Mouse (Mus musculus) lung, embryonic 16.5 days (tissue): ENCODE results near the gene Gprasp1. TPM values are rescaled to one million over a fixed set of nuclear protein-coding genes. Genes with fewer than 3 reads are reported as not detected.
"Not testable (repeated sequence)": the region's sequence is repeated elsewhere in the genome, so short reads cannot be mapped to it uniquely, and the experiment has no call there.

Source experiments
- ATAC-seq: fragments of 200-750 bp; cut with Nextera tagmentation; 2 replicates; pipeline ENCODE4 v1.8.0; 2017; ENCODE audit warnings: low read depth, mild to moderate bottlenecking, moderate library complexity
- H3K27ac ChIP-seq: fragments of 300-500 bp; sonication (generic); 2 replicates; pipeline ENCODE4 v1.5.1; 2014; ENCODE audit warnings: mild to moderate bottlenecking, control low read depth, low read length
- H3K27me3 ChIP-seq: fragments of 300-500 bp; sonication (generic); 2 replicates; pipeline ENCODE4 v1.6.1; 2014; ENCODE audit warnings: low read depth, low read length, mixed read lengths; ENCODE audit not compliant: control insufficient read depth, insufficient read depth
- H3K36me3 ChIP-seq: fragments of 300-500 bp; sonication (generic); 2 replicates; pipeline ENCODE4 v1.6.1; 2014; ENCODE audit warnings: low read length; ENCODE audit not compliant: control insufficient read depth, insufficient read depth
- H3K4me1 ChIP-seq: fragments of 300-500 bp; sonication (generic); replicated peaks from 2 replicates; pipeline ENCODE4 v1.6.1; 2014; ENCODE audit warnings: low read length, mixed read lengths; ENCODE audit not compliant: control insufficient read depth, insufficient read depth
- H3K4me2 ChIP-seq: fragments of 300-500 bp; sonication (generic); 2 replicates; pipeline ENCODE4 v1.6.1; 2014; ENCODE audit warnings: low read depth, low read length, control low read depth
- H3K4me3 ChIP-seq: fragments of 300-500 bp; sonication (generic); 2 replicates; pipeline ENCODE4 v1.5.1; 2014; ENCODE audit warnings: mild to moderate bottlenecking, low read length, control low read depth
- H3K9ac ChIP-seq: fragments of 300-500 bp; sonication (generic); 2 replicates; pipeline ENCODE4 v1.6.1; 2014; ENCODE audit warnings: low read length, control low read depth
- H3K9me3 ChIP-seq: fragments of 300-500 bp; sonication (generic); 2 replicates; pipeline ENCODE4 v1.6.1; 2016; ENCODE audit warnings: low read length; ENCODE audit not compliant: control insufficient read depth
- WGBS: fragments of 180-500 bp; shearing (Covaris S2); extraction: QIAGEN DNeasy Blood & Tissue Kit; methylation state at CpG from one replicate; pipeline ENCODE4 v1.1.7; 2014; 5-methylcytosine and 5-hydroxymethylcytosine counted together
- microRNA counts: library from miRNA; unstranded; fragments of <30 nt; microRNA quantifications from one replicate; lab custom pipeline; 2016
- microRNA-seq: library from miRNA; unstranded; fragments of <30 nt; microRNA quantifications from one replicate; pipeline ENCODE4, GENCODE M21; 2016
- polyA plus RNA-seq: library from polyadenylated mRNA; unstranded; fragments of >200 nt; fragmentation: Nextera tagmentation; extraction: Ambion mirVana; gene quantifications from 2 replicates; pipeline ENCODE4 v1.2.1, GENCODE M21; 2015

The Gprasp1 gene
- polyA plus RNA-seq, 1 experiment from 2014 or later: 40.4 TPM

DNA sequence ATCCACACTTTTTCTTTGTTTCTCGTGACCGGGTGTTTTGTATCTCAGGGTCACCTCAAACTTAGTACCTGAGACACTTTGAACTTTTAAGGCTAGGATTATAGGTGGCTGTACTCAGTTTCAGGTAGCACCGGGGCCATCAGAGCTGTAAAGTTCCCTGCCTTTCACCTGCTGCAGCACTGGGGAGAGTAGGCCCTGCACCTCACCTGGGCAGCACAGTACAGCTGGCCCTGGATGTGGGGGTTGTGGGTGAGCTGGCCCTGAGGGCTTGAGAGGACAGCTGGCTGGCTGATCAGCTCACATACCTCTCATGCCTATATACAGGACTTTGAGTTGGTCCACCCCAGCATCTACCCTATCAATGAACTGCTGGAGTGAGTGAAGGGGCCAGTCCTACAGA lies 61.6 kb downstream of the Gprasp1 start:
- WGBS: 81% methylated on average over 3 of the region's 3 CpGs
- ATAC-seq: no peak

DNA sequence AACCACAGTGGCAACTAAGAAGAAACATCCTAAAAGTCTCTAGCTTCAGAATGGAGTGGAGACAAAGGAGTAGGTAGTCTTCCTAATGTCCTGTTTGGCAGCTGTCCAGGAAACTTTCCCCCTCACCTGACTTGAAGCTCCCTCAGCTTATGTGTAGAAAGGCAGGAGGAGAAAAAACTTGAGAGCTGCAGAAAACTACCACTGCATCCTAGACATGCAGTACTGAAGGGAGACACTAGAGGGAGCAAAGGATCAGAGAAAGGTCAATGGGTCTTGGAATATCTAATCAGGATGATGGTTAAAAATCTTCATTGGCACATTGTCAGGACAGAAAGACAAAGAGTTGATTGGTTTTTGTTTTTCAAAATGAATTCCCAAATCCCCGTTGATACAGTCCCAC lies 63.2 kb downstream of the Gprasp1 start:
- WGBS: 18% methylated on average over 1 of the region's 1 CpGs
- H3K27ac ChIP-seq: no peak overlapping the region
- no peak for ATAC-seq
- no peak overlapping the region for H3K4me3 ChIP-seq
- no peaks in the 10 kb centered on the region for H3K9me3 ChIP-seq
- H3K4me1 ChIP-seq: no peaks in the 10 kb centered on the region
- no peaks in the 10 kb centered on the region; the same call in 1 of the 2 replicates for H3K27me3 ChIP-seq
- no peak overlapping the region for H3K9ac ChIP-seq
- H3K4me2 ChIP-seq: no peak overlapping the region
- no peaks in the 10 kb centered on the region for H3K36me3 ChIP-seq

More for the DNA sequence above, 61.6 kb downstream of the Gprasp1 start:
- Histone ChIP-seq H3K27me3 (no peaks in the 10 kb centered on the region; the same call in 1 of the 2 replicates), H3K36me3 (peaks cover 3% of the 10 kb centered on the region; the same call in 1 of the 2 replicates), H3K27ac (no peak overlapping the region), H3K4me1 (no peaks in the 10 kb centered on the region), H3K9ac (no peak overlapping the region), H3K9me3 (no peaks in the 10 kb centered on the region), H3K4me3 (no peak overlapping the region), H3K4me2 (no peak overlapping the region)

DNA sequence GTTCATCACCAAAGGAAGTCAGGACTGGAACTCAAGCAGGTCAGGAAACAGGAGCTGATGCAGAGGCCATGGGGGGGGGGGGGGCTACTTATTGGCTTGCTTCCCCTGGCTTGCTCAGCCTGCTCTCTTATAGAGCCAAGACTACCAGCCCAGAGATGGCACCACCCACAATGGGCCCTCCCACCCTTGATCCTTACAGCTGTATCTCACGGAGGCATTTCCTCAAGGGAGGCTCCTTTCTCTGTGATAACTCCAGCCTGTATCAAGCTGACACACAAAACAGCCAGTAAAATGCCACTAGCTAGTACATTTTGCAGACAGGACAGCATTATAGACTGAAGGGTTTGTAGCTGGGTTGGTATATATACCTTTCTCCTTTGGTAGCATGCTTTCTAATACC lies 93.4 kb downstream of the Gprasp1 start:
- not testable (repeated sequence) for H3K27me3 ChIP-seq, H3K36me3 ChIP-seq, H3K4me2 ChIP-seq, ATAC-seq, H3K4me1 ChIP-seq, H3K9me3 ChIP-seq, H3K4me3 ChIP-seq, H3K9ac ChIP-seq, H3K27ac ChIP-seq
- WGBS: 0% methylated on average over 1 of the region's 1 CpGs

- no peaks in the 10 kb centered on the region for H3K9me3 ChIP-seq
- H3K9ac ChIP-seq: no peak overlapping the region
- no peak overlapping the region for H3K27ac ChIP-seq
- no peak overlapping the region for H3K4me3 ChIP-seq
- H3K36me3 ChIP-seq: no peaks in the 10 kb centered on the region
- H3K4me2 ChIP-seq: no peak overlapping the region
- no peaks in the 10 kb centered on the region for H3K4me1 ChIP-seq
- WGBS: 69% methylated on average over 2 of the region's 2 CpGs
- ATAC-seq: no peak
- H3K27me3 ChIP-seq: no peaks in the 10 kb centered on the region
These were observed 95.4 kb downstream of the Gprasp1 start for GRCm38 (mm10) chrX:135837896-135838295.

DNA sequence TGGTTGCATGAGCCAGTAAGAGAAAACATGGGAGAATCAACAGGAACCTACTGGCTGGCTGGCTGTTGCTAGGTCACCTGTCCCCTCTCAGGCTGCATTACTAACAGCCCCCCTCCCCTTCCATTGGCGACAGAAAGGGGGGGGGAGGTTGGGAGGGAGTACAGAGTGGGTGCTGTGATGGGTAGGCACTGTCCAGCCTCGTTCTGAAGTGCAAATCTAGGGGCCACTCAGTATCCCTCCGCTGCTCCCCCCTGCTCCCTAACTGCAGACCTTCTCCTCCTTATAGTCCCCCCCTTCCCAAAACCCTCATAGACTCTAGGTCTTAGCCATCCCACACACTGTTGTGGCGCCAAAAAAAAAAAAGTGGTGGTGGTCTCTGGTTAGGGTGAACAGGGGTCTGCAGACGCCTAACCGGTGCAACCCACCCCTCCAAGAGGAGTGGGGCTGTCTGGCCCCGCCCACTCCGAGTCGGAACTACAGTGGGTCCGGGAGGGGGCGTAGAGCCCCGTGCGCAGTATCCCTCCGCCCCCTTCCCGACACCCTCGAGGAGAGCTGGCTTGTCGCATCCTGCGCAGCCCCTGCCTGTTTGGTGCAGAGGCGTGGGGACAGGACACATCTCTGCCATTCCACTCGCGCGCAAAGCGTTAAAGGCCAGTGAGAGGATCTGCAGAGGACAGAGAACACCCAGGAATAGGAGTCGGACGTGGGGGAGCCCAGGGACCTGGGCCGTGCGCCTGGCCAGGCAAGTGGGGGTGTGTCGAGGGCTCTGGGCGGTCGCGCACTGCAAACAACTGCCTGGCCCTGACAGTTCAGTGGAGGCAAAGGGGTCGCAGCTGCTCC lies 96.2 kb downstream of the Gprasp1 start, which contains the start of gene Gprasp2:
Gene Gprasp2 (plus strand): TSS at position 514 of the 840 bp plus-strand sequence.
- H3K36me3 ChIP-seq: not testable (repeated sequence)
- H3K9ac ChIP-seq: peak within 1 kb of the TSS; percentile 47
- 22% methylated on average over 24 of the region's 32 CpGs for WGBS

DNA sequence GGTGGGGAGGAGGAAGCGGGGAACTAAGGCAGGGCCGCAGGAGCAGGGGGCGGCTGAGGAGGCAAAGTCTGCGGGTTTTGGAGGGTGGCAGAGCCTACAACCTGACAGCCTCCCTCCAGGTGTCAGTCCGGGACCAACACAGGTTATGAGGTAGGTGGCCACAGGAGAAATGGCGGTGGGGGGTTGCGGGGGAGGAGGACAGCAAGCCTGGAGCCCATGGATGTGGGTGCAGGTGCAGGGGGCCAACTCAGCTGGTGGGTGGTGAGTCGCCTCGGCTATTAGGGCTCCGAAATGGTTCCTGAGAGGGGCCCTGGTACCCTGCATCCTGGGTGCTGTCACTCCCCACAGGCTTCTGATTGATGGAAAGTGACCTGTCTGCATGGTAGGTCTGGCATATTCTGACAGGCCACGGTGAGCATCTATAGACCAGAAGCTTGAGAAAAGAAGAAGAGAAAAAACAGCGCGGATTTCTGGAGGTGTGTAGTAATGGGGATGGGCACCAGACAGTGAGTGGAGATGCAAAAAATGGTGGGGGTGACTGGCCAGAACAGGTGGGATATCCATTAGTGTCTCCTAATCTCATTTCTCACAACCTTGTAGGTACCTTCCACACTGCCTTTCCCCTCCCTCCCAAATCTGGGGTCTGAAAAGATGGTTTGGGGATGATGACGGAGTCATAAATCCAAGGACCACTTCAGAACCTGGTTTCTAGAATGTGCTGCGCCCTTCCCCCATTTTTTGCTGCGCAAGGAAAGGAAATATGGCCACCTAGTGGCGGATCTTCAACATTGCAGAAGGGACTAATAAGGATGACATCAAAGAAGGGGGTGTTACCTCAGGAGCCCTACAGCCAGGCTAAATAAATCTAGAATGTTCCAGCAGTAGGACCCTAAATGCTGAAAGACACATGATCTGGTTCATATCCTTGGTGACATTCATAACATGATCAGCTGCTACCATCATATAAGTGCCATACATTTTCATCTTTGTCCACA lies 97.2 kb downstream of the Gprasp1 start:
- H3K36me3 ChIP-seq, H3K27me3 ChIP-seq, H3K9me3 ChIP-seq, H3K27ac ChIP-seq, H3K4me1 ChIP-seq: not testable (repeated sequence)
- peak; percentile 39 for ATAC-seq
- H3K9ac ChIP-seq: peak overlapping the region; percentile 47
- WGBS: 19% methylated on average over 13 of the region's 17 CpGs
- peak overlapping the region; percentile 51 for H3K4me3 ChIP-seq
- H3K4me2 ChIP-seq: peak overlapping the region; percentile 72

More for the DNA sequence above, 96.2 kb downstream of the Gprasp1 start, which contains the start of gene Gprasp2:
- not testable (repeated sequence) for H3K4me1 ChIP-seq, H3K9me3 ChIP-seq, H3K27me3 ChIP-seq, H3K27ac ChIP-seq
- ATAC-seq: peak; percentile 88
- Histone ChIP-seq H3K4me3 (peak within 1 kb of the TSS; percentile 51), H3K4me2 (peak within 1 kb of the TSS; percentile 72)

MicroRNAs within 50 kb of the gene (microRNA counts, 519-probe panel; counts per million panel counts)
- microRNA mmu-miR-1970 (lab: Ali Mortazavi, UCI): not detected

Small RNAs within 50 kb of the gene (microRNA-seq; reads per million reads assigned to microRNA genes)
- gene Mir1970: not detected
- not detected for gene Mir7646

Other genes with a start within 250 kb of the Gprasp1 start
- 0.05 TPM in 1 of 2 replicates, not detected in the other for gene AV320801, start 248.1 kb upstream of the Gprasp1 start, polyA plus RNA-seq
- gene Nxf7, start 144.0 kb upstream of the Gprasp1 start, polyA plus RNA-seq: not detected in 2 replicates
- gene Prame, start 115.0 kb upstream of the Gprasp1 start, polyA plus RNA-seq: not detected in 2 replicates
- not detected in 2 replicates for gene Tcp11x2, start 48.9 kb upstream of the Gprasp1 start, polyA plus RNA-seq
- gene Tmsb15a, start 17.5 kb upstream of the Gprasp1 start, polyA plus RNA-seq: not detected in 2 replicates
- gene Armcx5, start within 50 bp of the Gprasp1 start, polyA plus RNA-seq: 8.5 and 10.5 TPM in 2 replicates
- gene Bhlhb9, start 54.9 kb downstream of the Gprasp1 start, polyA plus RNA-seq: 43.8 and 45.3 TPM in 2 replicates
- gene Gprasp2, start 96.3 kb downstream of the Gprasp1 start, polyA plus RNA-seq: 18.0 and 19.1 TPM in 2 replicates